Mouse (Mus musculus): ENCODE measurements at regions not wholly inside any gene's neighbourhood (a gene's known extent, or its start where the extent isn't known, plus 50 kb on each side); places are given as distances from the start of the nearest gene placed in this dataset.

GRCm38 (mm10) chr8:56706941-56707706, 156.2 kb downstream of the Fbxo8 start:
- no peaks in the 10 kb centered on the region for H3K79me2 ChIP-seq (replicated peaks; ENCODE audit: control insufficient read depth, extremely low read depth, insufficient read depth, poor library complexity, severe bottlenecking)
- in situ Hi-C loops (cut with MboI; ENCODE audit: low pct_ligation_motif_present, low pct_unique_long_range_greater_than_20kb, low sequenced_read_pairs) (no loop called here), dilution Hi-C loops (cut with MboI; ENCODE audit: extremely low pct_ligation_motif_present, extremely low pct_unique_long_range_greater_than_20kb, low sequenced_read_pairs) (no loop called here)
- TF ChIP-seq NRF1 (IDR thresholded peaks at IDR 0.05; ENCODE audit: low read depth, low read length) = no peak
- no peak for TF ChIP-seq POLR2AphosphoS2 (IDR thresholded peaks at IDR 0.05; ENCODE audit: low read depth, low read length)
- TF ChIP-seq SIN3A (IDR thresholded peaks at IDR 0.05; ENCODE audit: low read length) = no peak
- TF ChIP-seq RAD21 (IDR thresholded peaks at IDR 0.05; ENCODE audit: low read depth, low read length) = no peak
- no peak for TF ChIP-seq MAX (IDR thresholded peaks at IDR 0.05; ENCODE audit: low read length)
- no peak for TF ChIP-seq SMC3 (IDR thresholded peaks at IDR 0.05; ENCODE audit: low read depth, low read length)
- TF ChIP-seq MXI1 (IDR thresholded peaks at IDR 0.05; ENCODE audit: low read depth, low read length) = no peak
- no peak for TF ChIP-seq MYC (IDR thresholded peaks at IDR 0.05; ENCODE audit: low read depth, low read length)
- no peak for TF ChIP-seq JUN (IDR thresholded peaks at IDR 0.05; ENCODE audit: insufficient read depth, low read depth, low read length)
- TF ChIP-seq CTCF (conservative IDR thresholded peaks at IDR 0.05 in 1 of 2, IDR thresholded peaks at IDR 0.05 in 1 of 2; ENCODE audit: low read depth in 2 of 2, low read length in 2 of 2) = no peak
- no peak for TF ChIP-seq EP300 (IDR thresholded peaks at IDR 0.05; ENCODE audit: low read length)
- TF ChIP-seq TCF12 (IDR thresholded peaks at IDR 0.05; ENCODE audit: low read depth, low read length) = no peak
- no peak for TF ChIP-seq NELFE (IDR thresholded peaks at IDR 0.05; ENCODE audit: low read depth, low read length)
- TF ChIP-seq ELF1 (IDR thresholded peaks at IDR 0.05; ENCODE audit: low read depth, low read length) = no peak
- TF ChIP-seq KAT2A (IDR thresholded peaks at IDR 0.05; ENCODE audit: insufficient replicate concordance, low read length) = no peak
- no peak for TF ChIP-seq CHD1 (IDR thresholded peaks at IDR 0.05; ENCODE audit: low read depth, low read length)
- no peak for TF ChIP-seq UBTF (IDR thresholded peaks at IDR 0.05; ENCODE audit: low read depth, low read length)
- TF ChIP-seq TBP (conservative IDR thresholded peaks at IDR 0.05; ENCODE audit: low read depth, low read length) = no peak
- H3K4me2 ChIP-seq (ENCODE audit: insufficient read depth, low read depth, poor library complexity, severe bottlenecking) = no peak overlapping the region
- H3K27me3 ChIP-seq (replicated peaks) = no peaks in the 10 kb centered on the region
- no peak for DNase-seq (ENCODE audit: extremely low read depth)
- no peak overlapping the region for H3K9ac ChIP-seq (ENCODE audit: insufficient read depth, low read depth)
- no peaks in the 10 kb centered on the region for H3K36me3 ChIP-seq (replicated peaks in 1 of 2; ENCODE audit: control insufficient read depth in 1 of 2, insufficient read depth in 1 of 2, low read length in 1 of 2)
- H3K9me3 ChIP-seq (replicated peaks; ENCODE audit: low read length) = no peaks in the 10 kb centered on the region
- no peaks in the 10 kb centered on the region for H3K4me1 ChIP-seq (ENCODE audit: control insufficient read depth in 1 of 2, insufficient read depth in 2 of 2)
- H3K27ac ChIP-seq (ENCODE audit: insufficient read depth, low read depth) = no peak overlapping the region
- H3K4me3 ChIP-seq (replicated peaks in 1 of 3; ENCODE audit: low read depth in 2 of 3, low read length in 2 of 3, poor library complexity in 1 of 3) = no peak overlapping the region

- no peaks in the 10 kb centered on the region for H3K27me3 ChIP-seq (replicated peaks)
- no peaks in the 10 kb centered on the region for H3K79me2 ChIP-seq (replicated peaks; ENCODE audit: control insufficient read depth, extremely low read depth, insufficient read depth, poor library complexity, severe bottlenecking)
- no peak overlapping the region for H3K4me2 ChIP-seq (ENCODE audit: insufficient read depth, low read depth, poor library complexity, severe bottlenecking)
- in situ Hi-C loops (cut with MboI; ENCODE audit: low pct_ligation_motif_present, low pct_unique_long_range_greater_than_20kb, low sequenced_read_pairs) = no loop called here
- TF ChIP-seq SIN3A (IDR thresholded peaks at IDR 0.05; ENCODE audit: low read length) = no peak
- TF ChIP-seq ZNF384 (IDR thresholded peaks at IDR 0.05; ENCODE audit: low read depth, low read length) = no peak
- TF ChIP-seq CTCF (conservative IDR thresholded peaks at IDR 0.05 in 1 of 2, IDR thresholded peaks at IDR 0.05 in 1 of 2; ENCODE audit: low read depth in 2 of 2, low read length in 2 of 2) = no peak
- TF ChIP-seq KAT2A (IDR thresholded peaks at IDR 0.05; ENCODE audit: insufficient replicate concordance, low read length) = no peak
- TF ChIP-seq CHD2 (IDR thresholded peaks at IDR 0.05; ENCODE audit: low read length) = no peak
- TF ChIP-seq ZKSCAN1 (IDR thresholded peaks at IDR 0.05; ENCODE audit: borderline replicate concordance, low read depth, low read length) = no peak
- no peak for TF ChIP-seq MAFK (IDR thresholded peaks at IDR 0.05; ENCODE audit: insufficient replicate concordance, low read length)
- no peak for TF ChIP-seq TCF12 (IDR thresholded peaks at IDR 0.05; ENCODE audit: low read depth, low read length)
- no peak for TF ChIP-seq POLR2A (IDR thresholded peaks at IDR 0.05; ENCODE audit: low read depth, low read length)
- TF ChIP-seq NRF1 (IDR thresholded peaks at IDR 0.05; ENCODE audit: low read depth, low read length) = no peak
- TF ChIP-seq PAX5 (IDR thresholded peaks at IDR 0.05; ENCODE audit: low read length) = no peak
- no peak for TF ChIP-seq USF2 (conservative IDR thresholded peaks at IDR 0.05; ENCODE audit: low read depth, low read length)
- no peak overlapping the region for H3K27ac ChIP-seq (ENCODE audit: insufficient read depth, low read depth)
- no peaks in the 10 kb centered on the region for H3K36me3 ChIP-seq (replicated peaks in 1 of 2; ENCODE audit: control insufficient read depth in 1 of 2, insufficient read depth in 1 of 2, low read length in 1 of 2)
- no peak overlapping the region for H3K4me3 ChIP-seq (replicated peaks in 1 of 3; ENCODE audit: low read depth in 2 of 3, low read length in 2 of 3, poor library complexity in 1 of 3)
- no peaks in the 10 kb centered on the region for H3K4me1 ChIP-seq (ENCODE audit: control insufficient read depth in 1 of 2, insufficient read depth in 2 of 2)
- no peaks in the 10 kb centered on the region for H3K9me3 ChIP-seq (replicated peaks; ENCODE audit: low read length)
- no peak for DNase-seq (ENCODE audit: extremely low read depth)
- dilution Hi-C loops (cut with MboI; ENCODE audit: extremely low pct_ligation_motif_present, extremely low pct_unique_long_range_greater_than_20kb, low sequenced_read_pairs) = no loop called here
- H3K9ac ChIP-seq (ENCODE audit: insufficient read depth, low read depth) = no peak overlapping the region
Observed at GRCm38 (mm10) chr8:56720001-56720400, 169.1 kb downstream of the Fbxo8 start.
